Mouse (Mus musculus) urinary bladder, postnatal 4 days (tissue): ENCODE data around the gene Efcab12.

ENCODE experiments used
- DNase-seq, 2 experiments: peaks; one replicate each; pipeline ENCODE4 v3.0.0; 2021 to 2022; ENCODE audit warnings: low spot score in 2 of 2

Efcab12 gene

DNA sequence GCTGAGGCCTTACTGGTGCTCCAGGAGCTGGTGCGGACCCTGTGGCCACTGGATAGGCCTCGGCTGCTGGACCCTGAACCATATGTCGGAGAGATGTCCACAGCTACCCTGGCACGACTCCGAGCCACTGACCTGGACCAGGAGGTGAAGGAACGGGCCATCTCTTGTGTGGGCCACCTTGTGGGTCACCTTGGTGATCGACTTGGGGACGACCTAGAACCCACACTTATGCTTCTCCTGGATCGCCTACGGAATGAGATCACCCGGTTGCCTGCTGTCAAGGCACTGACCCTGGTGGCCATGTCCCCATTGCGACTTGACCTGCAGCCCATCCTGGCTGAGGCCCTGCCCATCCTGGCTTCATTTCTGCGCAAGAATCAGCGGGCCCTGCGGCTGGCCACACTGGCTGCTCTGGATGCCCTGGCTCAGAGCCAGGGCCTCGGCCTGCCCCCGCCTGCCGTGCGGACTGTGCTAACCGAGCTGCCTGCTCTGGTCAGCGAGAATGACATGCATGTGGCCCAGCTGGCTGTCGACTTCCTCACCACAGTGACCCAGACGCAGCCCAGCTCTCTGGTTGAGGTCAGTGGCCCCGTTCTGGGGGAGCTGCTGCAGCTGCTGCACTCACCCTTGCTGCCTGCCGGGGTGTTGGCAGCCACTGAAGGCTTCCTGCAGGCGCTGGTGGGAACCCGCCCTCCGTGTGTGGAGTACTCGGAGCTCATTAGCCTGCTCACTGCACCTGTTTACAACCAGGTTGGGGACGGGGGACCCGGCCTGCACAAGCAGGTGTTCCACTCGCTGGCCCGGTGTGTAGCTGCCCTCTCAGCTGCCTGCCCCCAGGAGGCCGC lies 46.1 kb downstream of the Efcab12 start:
- DNase-seq = no peak

GRCm38 (mm10) chr6:115791016-115791415 lies 47.2 kb downstream of the Efcab12 start:
- no peak for DNase-seq

DNA sequence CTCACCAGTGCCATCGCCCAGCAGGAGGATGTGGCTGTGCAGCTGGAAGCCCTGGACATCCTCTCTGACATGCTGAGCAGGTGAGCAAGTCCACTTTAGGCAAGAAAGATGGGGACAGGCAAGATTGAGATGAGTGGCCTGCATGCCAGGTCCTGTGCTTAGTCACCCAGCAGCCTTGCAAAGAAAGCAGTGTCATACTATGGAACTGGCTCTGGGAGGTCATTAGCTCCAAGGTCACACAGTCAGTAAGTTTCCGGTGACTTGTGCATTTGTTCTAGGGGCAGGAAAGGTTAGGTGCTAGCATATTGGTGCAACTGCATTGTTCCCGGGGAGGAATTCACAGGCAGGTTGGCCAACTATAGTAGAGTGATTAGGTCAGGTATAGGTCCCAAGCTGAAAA lies 55.4 kb downstream of the Efcab12 start:
- DNase-seq = no peak

DNA sequence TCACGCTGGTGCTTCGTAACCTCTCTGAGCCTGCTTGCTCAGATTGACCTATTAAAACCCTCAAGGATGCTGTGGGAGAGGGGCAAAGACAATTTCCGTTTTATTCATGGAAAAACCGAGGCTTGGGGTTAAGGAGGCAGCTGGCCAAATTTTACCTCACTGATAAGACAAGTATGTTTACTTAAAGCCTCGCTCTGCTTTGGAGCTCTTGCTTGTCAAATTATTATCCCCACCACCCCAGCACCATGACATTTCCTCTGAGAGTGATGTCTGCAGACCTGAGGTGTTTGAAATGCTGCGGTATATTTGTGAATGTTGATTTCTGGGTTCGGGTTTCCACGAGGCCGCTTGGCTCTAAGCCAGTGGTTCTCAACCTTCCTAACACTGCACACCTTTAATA lies 61.8 kb downstream of the Efcab12 start:
- DNase-seq = no peak

- no peak for DNase-seq
These were observed 62.4 kb downstream of the Efcab12 start for GRCm38 (mm10) chr6:115775838-115776237.

GRCm38 (mm10) chr6:115774501-115774921 lies 63.7 kb downstream of the Efcab12 start, which contains the start of gene Cand2:
Gene Cand2 (plus strand): TSS chr6:115774538.
- peak; percentile 53 to 69 for DNase-seq

DNA sequence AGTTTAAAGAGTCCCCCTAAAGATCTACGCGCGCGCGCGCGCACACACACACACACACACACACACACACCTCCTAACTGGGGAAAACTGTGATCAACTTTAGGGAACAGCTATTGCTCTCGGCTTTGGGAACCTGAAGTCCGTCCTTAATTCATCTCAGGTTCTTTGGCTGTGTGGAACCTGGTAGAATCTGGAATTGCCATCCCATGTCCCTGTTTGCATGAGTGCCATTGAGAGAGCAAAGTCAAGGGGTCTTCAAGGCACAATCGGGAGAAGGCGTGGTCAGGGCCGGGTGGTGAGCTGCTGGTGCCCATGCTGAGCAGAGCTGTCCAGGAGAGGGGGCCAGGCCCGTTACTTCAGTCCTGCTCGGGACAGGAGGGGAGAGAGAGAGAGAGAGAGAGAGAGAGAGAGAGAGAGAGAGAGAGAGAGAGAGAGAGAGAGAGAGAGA lies 64.2 kb downstream of the Efcab12 start:
- DNase-seq = peak in 1 of 2 experiments; percentile 29

- no peak for DNase-seq
These were observed 65.6 kb downstream of the Efcab12 start for GRCm38 (mm10) chr6:115772604-115773003.

- no peak for DNase-seq
These were observed 66.0 kb downstream of the Efcab12 start for GRCm38 (mm10) chr6:115772201-115772600.

GRCm38 (mm10) chr6:115770852-115771251 lies 67.4 kb downstream of the Efcab12 start:
- DNase-seq = no peak

GRCm38 (mm10) chr6:115770059-115770670 lies 68.0 kb downstream of the Efcab12 start:
- DNase-seq = no peak

GRCm38 (mm10) chr6:115768207-115768606 lies 70.0 kb downstream of the Efcab12 start:
- no peak for DNase-seq

DNA sequence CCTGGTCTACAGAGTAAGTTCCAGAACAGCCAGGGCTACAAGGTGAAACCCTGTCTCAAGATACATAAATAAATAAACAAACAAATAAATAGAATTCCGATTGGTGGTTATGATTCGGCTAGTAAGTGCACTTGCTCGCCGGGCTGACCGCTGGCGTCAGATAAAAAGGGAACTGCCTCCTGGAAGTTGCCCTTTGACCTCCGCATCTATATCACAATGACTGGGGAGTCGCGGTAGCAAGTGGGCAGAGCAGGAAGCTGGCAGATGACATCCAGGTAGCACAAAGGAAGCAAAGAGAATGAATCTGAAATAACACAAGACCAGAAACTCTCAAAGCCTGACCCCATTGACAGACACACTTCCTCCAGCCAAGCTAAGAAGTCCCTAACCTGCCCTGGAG lies 70.9 kb downstream of the Efcab12 start:
- no peak for DNase-seq

GRCm38 (mm10) chr6:115764179-115764578 lies 74.0 kb downstream of the Efcab12 start:
- DNase-seq = peak; percentile 66 to 71

DNA sequence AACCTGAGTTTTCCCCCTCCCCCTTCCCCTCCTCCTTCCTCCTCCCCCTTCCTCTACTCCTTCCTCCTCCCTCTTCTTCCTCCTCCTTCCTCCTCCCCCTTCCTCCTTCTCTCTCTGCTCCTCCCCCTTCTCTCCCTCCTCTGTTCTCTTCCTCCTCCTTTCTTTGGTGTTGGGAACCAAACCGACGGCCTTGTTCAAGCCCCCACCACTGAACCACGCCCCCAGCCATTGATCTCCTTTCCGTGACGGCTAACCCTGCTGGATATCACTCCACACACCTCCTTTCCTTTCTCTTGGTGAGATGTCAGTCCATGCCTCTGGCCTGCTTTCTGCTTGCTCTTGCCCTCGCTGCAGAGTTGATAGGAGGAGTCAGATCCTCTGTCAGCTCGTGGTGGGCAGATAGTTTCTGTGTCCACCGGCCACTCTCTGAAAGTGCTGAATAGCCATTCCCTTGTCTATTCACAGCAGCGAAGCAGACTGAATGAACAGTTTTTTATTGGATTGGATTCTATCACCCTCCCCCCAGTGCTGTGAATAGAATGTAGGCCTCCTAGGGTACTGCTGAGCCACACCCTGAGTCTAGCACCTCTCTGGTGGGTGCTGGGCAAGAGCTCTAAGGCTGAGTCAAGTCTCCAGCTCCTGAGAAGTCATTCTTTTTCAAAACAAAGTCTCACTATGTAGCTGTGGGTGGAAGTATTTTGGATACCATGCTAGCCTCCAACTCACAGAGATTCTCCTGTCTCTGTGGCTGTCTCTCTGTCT lies 76.0 kb downstream of the Efcab12 start, which contains the start of gene Tmem40:
TSS of gene Tmem40 (minus strand) at position 416 of the 762 bp plus-strand sequence.
- DNase-seq = no peak

GRCm38 (mm10) chr6:115760982-115761381 lies 77.2 kb downstream of the Efcab12 start:
- no peak for DNase-seq
